Mouse (Mus musculus) adrenal gland, postnatal 14 days (tissue): ENCODE data around the gene Mip. TPM values are rescaled to one million over a fixed set of nuclear protein-coding genes. Genes with fewer than 3 reads are reported as not detected.

Source experiments
- total RNA-seq: library from RNA; stranded (reverse); gene quantifications from 2 replicates; pipeline ENCODE4 v1.2.3, GENCODE M21; 2021

Gene Mip
- total RNA-seq, 1 experiment from 2014 or later, result not detected

Other genes starting within 250 kb of the Mip start
- 0.56 and 7.7 TPM in 2 replicates for gene Hsd17b6, start 218.2 kb upstream of the Mip start, total RNA-seq
- gene Prim1, start 210.7 kb upstream of the Mip start, total RNA-seq, result 11.0 and 13.6 TPM in 2 replicates
- gene Naca, start 190.3 kb upstream of the Mip start, total RNA-seq, result 617 and 658 TPM in 2 replicates
- 157 and 172 TPM in 2 replicates for gene Ptges3, start 166.9 kb upstream of the Mip start, total RNA-seq
- 4,143 and 4,276 TPM in 2 replicates for gene Atp5b, start 142.6 kb upstream of the Mip start, total RNA-seq
- gene Baz2a, start 134.3 kb upstream of the Mip start, total RNA-seq, result 44.3 and 51.5 TPM in 2 replicates
- 73.9 and 78.9 TPM in 2 replicates for gene Rbms2, start 45.5 kb upstream of the Mip start, total RNA-seq
- 2.9 and 31.3 TPM in 2 replicates for gene Gls2, start 31.4 kb upstream of the Mip start, total RNA-seq
- 18.9 and 21.5 TPM in 2 replicates for gene Spryd4, start 14.0 kb upstream of the Mip start, total RNA-seq
- gene Timeless, start 6.2 kb downstream of the Mip start, total RNA-seq, result 16.5 and 19.3 TPM in 2 replicates
- gene Apon, start 28.3 kb downstream of the Mip start, total RNA-seq, result 2.0 and 46.2 TPM in 2 replicates
- gene Apof, start 42.8 kb downstream of the Mip start, total RNA-seq, result 10.4 and 138 TPM in 2 replicates
- gene Stat2, start 44.7 kb downstream of the Mip start, total RNA-seq, result 22.0 and 25.3 TPM in 2 replicates
- gene Il23a, start 72.9 kb downstream of the Mip start, total RNA-seq, result 0.26 TPM in 1 of 2 replicates, not detected in the other
- 22.2 and 27.0 TPM in 2 replicates for gene Pan2, start 77.5 kb downstream of the Mip start, total RNA-seq
- gene Cnpy2, start 96.6 kb downstream of the Mip start, total RNA-seq, result 150 and 152 TPM in 2 replicates
- 918 and 1,019 TPM in 2 replicates for gene Cs, start 111.9 kb downstream of the Mip start, total RNA-seq
- gene Coq10a, start 143.2 kb downstream of the Mip start, total RNA-seq, result 103 and 111 TPM in 2 replicates
- gene Ankrd52, start 151.3 kb downstream of the Mip start, total RNA-seq, result 66.7 and 66.9 TPM in 2 replicates
- 0.78 TPM in 1 of 2 replicates, not detected in the other for gene Slc39a5, start 175.4 kb downstream of the Mip start, total RNA-seq
- gene Nabp2, start 185.7 kb downstream of the Mip start, total RNA-seq, result 59.8 and 65.2 TPM in 2 replicates
- gene Rnf41, start 185.8 kb downstream of the Mip start, total RNA-seq, result 38.4 and 40.2 TPM in 2 replicates
- gene Smarcc2, start 233.4 kb downstream of the Mip start, total RNA-seq, result 107 and 108 TPM in 2 replicates